Mouse (Mus musculus): Measurements from ENCODE around the gene Wdr90. TPM values are rescaled to one million over a fixed set of nuclear protein-coding genes. Genes with fewer than 3 reads are reported as not detected.

The Wdr90 gene
- polyA plus RNA-seq, 1 experiment from 2014 or later = 24.9 TPM

DNA sequence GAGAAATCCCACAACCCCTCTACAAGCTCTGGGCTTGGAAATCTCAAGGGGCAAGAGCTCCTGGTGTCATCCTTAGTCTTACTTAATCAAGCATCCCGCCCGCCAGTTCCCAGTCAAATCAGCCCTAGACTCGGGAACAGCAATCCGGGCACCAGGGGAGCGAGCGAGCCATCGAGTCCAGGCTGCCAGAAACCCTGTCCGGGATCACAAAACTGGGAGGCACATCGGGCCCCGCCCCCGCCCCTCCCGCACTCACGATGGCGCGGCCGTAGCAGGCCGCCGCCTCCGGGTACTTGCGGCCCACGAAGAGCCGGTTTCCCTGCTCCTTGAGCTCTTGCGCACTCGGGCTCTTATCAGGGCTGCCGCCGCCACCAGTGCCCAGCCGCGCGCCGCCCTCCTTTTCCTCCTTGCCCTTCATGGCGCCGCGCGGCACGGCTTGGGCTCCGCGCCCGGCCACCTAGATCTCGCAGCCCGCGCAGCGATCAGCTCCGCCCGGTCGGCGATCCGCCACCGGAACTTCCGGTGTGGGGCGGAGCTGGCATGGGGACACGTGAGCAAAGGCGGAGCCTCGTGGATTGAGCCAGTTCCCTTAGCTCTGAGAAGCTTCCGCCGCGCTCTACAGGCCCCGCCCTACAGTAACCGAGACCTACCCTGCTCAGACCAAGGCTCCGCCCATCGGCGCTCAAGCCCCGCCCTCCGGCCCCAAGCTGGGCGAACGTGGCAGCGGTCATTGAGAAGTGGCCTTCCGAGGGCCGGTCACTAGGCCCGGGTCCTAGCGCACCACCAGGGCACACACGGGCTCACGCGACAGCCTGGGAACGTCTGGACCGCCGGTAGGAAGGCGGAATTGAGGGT is 28.6 kb downstream of the Wdr90 start:
- ATAC-seq (ENCODE audit: low FRiP score, low read depth) = peak; percentile 90
- Histone ChIP-seq H3K36me3 (peaks cover 38% of the 10 kb centered on the region), H3K4me1 (peaks cover 79% of the 10 kb centered on the region), H3K4me3 (peak overlapping the region; percentile 88), H3K9me3 (no peaks in the 10 kb centered on the region), H3K27me3 (no peaks in the 10 kb centered on the region), H3K4me2 (replicated peaks) (peak overlapping the region; percentile 98), H3K27ac (peak overlapping the region; percentile 92), H3K9ac (peak overlapping the region; percentile 91)
- WGBS = under 1% methylated on average over 77 of the region's 77 CpGs

DNA sequence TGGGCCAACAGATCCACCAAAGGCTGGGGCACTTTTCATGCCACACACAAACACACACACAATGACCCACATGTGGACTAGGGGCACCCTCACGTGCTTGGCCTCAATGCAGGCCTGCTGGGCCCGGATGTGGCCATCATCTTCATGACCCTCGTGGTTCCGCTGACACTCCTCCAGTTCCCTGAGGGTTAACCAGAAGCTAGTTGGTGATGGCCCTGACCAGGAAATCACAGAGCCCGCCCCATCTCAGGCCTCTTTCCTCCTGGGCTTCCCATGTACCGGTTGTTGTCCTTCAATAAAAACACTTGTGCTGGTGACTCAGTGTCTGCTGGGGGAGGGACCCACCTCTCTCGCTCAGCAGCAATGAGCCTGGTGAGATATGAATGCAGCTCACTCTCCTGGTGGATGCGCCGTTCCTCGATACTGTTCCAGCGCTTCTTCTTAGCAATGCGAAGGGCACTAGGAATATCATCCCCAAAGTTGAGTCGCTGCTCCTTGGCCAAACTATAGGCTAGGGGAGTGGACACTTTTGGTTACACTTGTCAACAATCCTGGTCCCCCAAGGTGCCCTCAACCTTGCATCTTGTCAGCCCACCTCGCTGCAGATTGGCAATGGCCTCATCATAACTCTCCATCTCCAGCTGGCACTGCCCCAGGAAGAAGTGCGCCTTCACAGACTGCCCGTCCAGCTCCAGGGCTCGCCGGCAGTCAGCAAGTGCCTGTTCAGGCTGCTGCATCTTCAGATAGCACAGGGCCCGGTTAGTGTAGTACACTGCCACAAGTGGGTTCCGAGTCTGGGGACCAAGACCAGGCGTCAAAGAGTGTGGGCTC is 29.6 kb downstream of the Wdr90 start:
- WGBS = 61% methylated on average over 21 of the region's 21 CpGs
- Histone ChIP-seq H3K9ac (peak overlapping the region; percentile 91), H3K9me3 (no peaks in the 10 kb centered on the region), H3K27ac (peak overlapping the region; percentile 86; the same call in 1 of the 2 replicates), H3K4me3 (peak overlapping the region; percentile 88), H3K36me3 (peaks cover 45% of the 10 kb centered on the region), H3K4me2 (replicated peaks) (peak overlapping the region; percentile 98), H3K4me1 (peaks cover 76% of the 10 kb centered on the region), H3K27me3 (no peaks in the 10 kb centered on the region)
- ATAC-seq (ENCODE audit: low FRiP score, low read depth) = no peak

DNA sequence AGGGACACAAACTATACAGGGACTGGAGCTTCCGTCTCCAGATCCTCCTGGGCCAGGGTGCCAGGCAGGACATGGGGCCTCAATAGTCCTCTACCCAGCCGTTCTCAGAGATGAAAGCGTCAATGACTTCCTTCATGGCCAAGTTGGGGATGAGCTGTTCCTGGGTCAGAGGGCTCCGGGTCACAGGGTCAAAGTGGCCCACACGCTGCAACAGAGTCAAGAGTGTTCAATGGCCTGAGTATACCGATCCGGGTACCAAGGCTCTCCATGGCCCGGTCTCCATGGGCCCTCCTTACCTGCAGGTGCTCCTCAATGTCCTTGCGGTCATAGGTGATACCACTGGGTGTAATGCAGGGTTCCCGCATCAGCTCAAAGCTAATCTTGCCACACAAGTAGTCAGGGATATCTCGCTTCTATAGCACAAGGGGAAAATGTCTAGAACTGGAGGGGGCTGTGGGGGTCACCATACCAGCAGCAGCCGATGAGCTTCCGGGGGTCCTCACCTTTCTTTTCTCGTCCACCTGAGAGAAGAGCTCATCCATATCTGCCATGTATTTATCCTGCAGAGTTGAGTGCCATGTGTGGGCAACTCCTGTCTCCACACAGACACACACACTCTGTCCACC is 30.4 kb downstream of the Wdr90 start:
- ATAC-seq (ENCODE audit: low FRiP score, low read depth) = no peak
- Histone ChIP-seq H3K9me3 (no peaks in the 10 kb centered on the region), H3K27ac (no peak overlapping the region), H3K4me3 (peak overlapping the region; percentile 88), H3K36me3 (peaks cover 52% of the 10 kb centered on the region), H3K4me1 (peaks cover 68% of the 10 kb centered on the region), H3K27me3 (no peaks in the 10 kb centered on the region), H3K9ac (0 out of 2 replicates have a peak overlapping the region, but pooled peaks have one; percentile 91), H3K4me2 (replicated peaks) (peak overlapping the region; percentile 98)
- 90% methylated on average over 14 of the region's 14 CpGs for WGBS

DNA sequence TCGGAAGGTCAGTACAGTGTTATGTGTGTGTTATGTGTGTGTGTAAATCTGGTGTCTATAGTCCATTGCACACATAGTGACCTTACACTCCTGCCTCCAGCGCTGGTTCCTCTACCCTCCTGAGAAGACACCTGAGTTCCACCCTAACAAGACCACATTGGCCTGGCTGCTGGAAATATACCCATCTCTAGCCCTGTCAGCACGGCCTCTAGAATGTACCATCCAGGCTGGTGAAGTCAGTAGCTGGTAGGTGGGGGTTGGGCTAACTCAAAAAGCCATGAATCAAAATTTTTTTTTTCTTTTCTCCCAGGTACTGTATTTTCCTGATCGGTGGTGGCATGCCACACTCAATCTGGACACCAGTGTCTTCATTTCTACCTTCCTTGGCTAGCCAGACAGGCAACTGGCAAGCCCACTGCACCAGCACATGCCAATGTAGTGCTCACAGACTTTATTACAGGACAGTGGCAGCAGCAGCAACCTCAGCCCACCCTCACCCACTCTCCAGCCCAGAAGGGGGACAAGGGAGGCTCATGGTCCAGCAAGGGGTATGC is 31.0 kb downstream of the Wdr90 start:
- Histone ChIP-seq H3K36me3 (peaks cover 53% of the 10 kb centered on the region), H3K9ac (peak overlapping the region; percentile 81; the same call in 1 of the 2 replicates), H3K4me3 (peak overlapping the region; percentile 88), H3K27ac (no peak overlapping the region), H3K4me1 (peaks cover 67% of the 10 kb centered on the region), H3K9me3 (no peaks in the 10 kb centered on the region), H3K4me2 (replicated peaks) (peak overlapping the region; percentile 98), H3K27me3 (no peaks in the 10 kb centered on the region)
- no peak for ATAC-seq (ENCODE audit: low FRiP score, low read depth)
- 85% methylated on average over 4 of the region's 4 CpGs for WGBS

DNA sequence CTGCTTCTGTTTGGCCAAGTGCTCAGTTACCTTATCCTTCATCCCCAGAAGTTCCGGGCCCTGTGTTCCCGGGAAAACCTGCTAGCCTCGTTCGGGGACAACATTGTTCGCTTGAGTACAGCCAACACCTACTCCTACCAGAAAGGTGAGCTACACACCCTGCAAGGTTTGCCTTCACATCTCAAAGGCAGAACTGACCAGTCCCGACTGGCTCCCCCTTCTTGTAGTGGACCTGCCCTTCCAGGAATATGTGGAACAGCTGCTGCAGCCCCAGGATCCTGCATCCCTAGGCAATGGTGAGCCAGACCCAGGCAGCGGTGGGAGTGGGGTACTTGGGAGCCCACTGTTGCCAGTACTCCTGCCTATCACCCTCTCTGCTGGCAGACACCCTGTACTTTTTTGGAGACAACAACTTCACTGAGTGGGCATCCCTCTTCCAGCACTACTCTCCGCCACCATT is 31.7 kb downstream of the Wdr90 start:
- Histone ChIP-seq H3K4me3 (peak overlapping the region; percentile 88), H3K4me1 (peaks cover 67% of the 10 kb centered on the region), H3K4me2 (replicated peaks) (peak overlapping the region; percentile 84), H3K9ac (peak overlapping the region; percentile 81), H3K27ac (peak overlapping the region; percentile 88), H3K27me3 (no peaks in the 10 kb centered on the region), H3K9me3 (no peaks in the 10 kb centered on the region), H3K36me3 (peaks cover 46% of the 10 kb centered on the region)
- ATAC-seq (ENCODE audit: low FRiP score, low read depth) = no peak
- 37% methylated on average over 8 of the region's 8 CpGs for WGBS

DNA sequence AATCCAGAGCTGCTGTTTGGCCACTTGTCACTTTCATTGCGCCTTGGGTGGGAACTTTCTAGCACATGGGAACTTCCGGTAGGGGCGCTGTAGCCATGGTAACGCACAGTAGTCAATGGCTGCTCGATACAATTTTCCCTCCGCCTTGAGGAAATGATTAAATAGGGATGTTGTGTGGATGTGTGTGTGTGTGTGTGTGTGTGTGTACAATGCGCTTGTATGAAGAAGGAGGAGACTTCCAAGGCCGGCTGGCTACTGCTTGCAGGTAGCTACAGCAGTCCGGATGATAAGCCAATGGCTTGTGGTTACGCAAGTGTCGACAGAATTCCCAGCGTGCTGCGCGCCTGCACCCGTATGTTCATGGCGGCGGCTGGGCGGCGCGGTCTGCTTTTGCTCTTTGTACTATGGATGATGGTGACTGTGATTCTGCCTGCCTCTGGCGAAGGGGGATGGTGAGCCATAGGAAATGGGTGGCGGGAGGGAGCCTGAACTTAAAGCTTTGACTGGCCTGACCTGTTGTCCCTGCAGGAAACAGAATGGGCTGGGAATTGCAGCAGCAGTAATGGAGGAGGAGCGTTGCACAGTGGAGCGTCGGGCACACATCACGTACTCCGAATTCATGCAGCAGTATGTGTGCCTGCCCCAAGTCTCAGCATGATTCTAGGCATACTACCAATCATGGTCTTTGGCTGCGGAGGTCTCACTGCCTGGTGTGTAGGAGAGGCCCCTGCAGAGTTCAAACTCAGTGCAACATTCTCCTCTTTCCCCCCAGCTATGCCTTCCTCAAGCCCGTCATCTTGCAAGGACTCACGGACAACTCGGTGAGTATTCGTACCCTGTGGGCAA is 32.4 kb downstream of the Wdr90 start, which contains the start of gene Jmjd8:
Gene Jmjd8 (plus strand): TSS at position 156 of the 846 bp plus-strand sequence.
- H3K27me3 ChIP-seq = no peaks in the 10 kb centered on the region
- H3K4me3 ChIP-seq = peak within 1 kb of the TSS; percentile 88
- peak; percentile 41 for ATAC-seq (ENCODE audit: low FRiP score, low read depth)
- H3K4me2 ChIP-seq (replicated peaks) = peak within 1 kb of the TSS; percentile 84
- H3K27ac ChIP-seq = peak within 1 kb of the TSS; percentile 88
- peaks cover 45% of the 10 kb centered on the region for H3K36me3 ChIP-seq
- peaks cover 67% of the 10 kb centered on the region for H3K4me1 ChIP-seq
- H3K9me3 ChIP-seq = no peaks in the 10 kb centered on the region
- peak within 1 kb of the TSS; percentile 81 for H3K9ac ChIP-seq
- WGBS = under 1% methylated on average over 32 of the region's 32 CpGs

DNA sequence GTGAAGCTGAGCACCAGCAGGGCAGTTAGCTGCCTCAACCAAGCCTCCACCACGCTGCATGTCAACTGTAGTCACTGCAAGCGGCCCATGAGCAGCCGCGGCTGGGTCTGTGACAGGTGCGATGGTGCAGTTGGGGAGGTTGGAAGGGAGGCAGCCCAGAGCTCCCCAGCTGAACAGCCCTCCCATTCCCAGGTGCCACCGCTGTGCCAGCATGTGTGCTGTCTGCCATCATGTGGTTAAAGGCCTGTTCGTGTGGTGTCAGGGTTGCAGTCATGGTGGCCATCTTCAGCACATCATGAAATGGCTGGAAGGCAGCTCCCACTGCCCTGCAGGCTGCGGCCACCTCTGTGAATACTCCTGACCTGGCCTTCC is 33.1 kb downstream of the Wdr90 start:
- Histone ChIP-seq H3K36me3 (peaks cover 45% of the 10 kb centered on the region), H3K4me1 (peaks cover 64% of the 10 kb centered on the region)

DNA sequence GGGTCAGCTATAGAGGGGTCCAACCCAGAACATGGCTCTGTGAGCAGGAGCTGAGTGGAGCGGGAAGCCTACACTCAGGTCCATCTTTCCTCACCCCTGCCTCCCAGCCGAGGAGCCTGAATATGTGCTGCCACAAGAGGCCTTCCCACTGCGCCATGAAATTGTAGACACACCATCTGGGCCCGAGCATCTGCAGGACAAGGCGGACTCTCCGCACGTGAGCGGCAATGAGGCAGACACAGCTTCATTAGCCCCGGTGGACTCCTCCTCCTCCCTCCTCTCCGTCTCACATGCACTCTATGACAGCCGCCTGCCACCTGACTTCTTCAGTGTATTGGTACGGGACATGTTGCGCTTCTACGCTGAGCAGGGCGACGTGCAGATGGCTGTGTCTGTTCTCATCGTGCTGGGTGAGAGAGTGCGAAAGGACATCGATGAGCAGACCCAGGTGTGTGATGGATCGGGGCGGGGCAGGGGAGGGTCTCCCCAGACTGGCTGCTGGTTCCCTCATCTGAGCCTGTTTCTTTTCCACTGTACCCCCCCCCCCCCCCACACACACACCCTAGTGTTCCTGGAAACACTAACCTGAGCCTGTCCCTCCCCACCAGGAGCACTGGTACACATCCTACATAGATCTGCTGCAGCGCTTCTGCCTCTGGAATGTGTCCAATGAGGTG is 33.6 kb downstream of the Wdr90 start:
- no peak for ATAC-seq (ENCODE audit: low FRiP score, low read depth)
- Histone ChIP-seq H3K4me2 (replicated peaks) (peak overlapping the region; percentile 84; the same call in 1 of the 2 replicates), H3K9ac (peak overlapping the region; percentile 31), H3K27ac (no peak overlapping the region), H3K4me1 (peaks cover 67% of the 10 kb centered on the region), H3K27me3 (0 out of 2 replicates have a peak, but pooled peaks cover under 1% of the 10 kb centered on the region), H3K36me3 (peaks cover 45% of the 10 kb centered on the region), H3K9me3 (no peaks in the 10 kb centered on the region), H3K4me3 (0 out of 2 replicates have a peak overlapping the region, but pooled peaks have one; percentile 88)
- WGBS = 89% methylated on average over 22 of the region's 22 CpGs

More for the DNA sequence above, 33.1 kb downstream of the Wdr90 start:
- Histone ChIP-seq H3K27me3 (no peaks in the 10 kb centered on the region), H3K4me3 (peak overlapping the region; percentile 88), H3K4me2 (replicated peaks) (peak overlapping the region; percentile 84), H3K9me3 (no peaks in the 10 kb centered on the region), H3K27ac (peak overlapping the region; percentile 88; the same call in 1 of the 2 replicates), H3K9ac (peak overlapping the region; percentile 81)
- ATAC-seq (ENCODE audit: low FRiP score, low read depth) = no peak
- WGBS = 82% methylated on average over 8 of the region's 8 CpGs

DNA sequence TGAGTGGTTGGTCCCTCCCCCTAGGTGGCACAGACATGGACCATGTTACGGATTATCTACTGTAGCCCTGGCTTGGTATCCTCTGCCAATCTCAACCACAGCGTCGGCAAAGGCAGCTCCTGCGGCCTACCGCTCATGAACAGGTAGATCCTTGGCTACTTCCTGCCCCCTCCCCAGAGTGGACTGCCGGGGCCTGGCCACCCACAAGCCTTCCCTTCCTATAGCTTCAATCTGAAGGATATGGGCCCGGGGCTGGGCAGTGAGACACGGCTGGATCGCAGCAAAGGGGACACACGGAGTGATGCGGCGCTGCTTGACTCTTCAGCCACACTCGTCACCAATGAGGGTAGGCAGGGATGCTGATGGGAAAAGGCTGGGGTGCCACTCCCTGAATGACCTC is 34.3 kb downstream of the Wdr90 start:
- H3K27ac ChIP-seq = no peak overlapping the region
- 96% methylated on average over 13 of the region's 13 CpGs for WGBS
- H3K4me1 ChIP-seq = peaks cover 65% of the 10 kb centered on the region
- no peak overlapping the region; the same call in 1 of the 2 replicates for H3K9ac ChIP-seq
- no peak overlapping the region for H3K4me3 ChIP-seq
- H3K36me3 ChIP-seq = peaks cover 45% of the 10 kb centered on the region
- no peak for ATAC-seq (ENCODE audit: low FRiP score, low read depth)
- no peaks in the 10 kb centered on the region for H3K9me3 ChIP-seq
- H3K4me2 ChIP-seq (replicated peaks) = 0 out of 2 replicates have a peak overlapping the region, but pooled peaks have one; percentile 1
- peaks cover 7% of the 10 kb centered on the region for H3K27me3 ChIP-seq

DNA sequence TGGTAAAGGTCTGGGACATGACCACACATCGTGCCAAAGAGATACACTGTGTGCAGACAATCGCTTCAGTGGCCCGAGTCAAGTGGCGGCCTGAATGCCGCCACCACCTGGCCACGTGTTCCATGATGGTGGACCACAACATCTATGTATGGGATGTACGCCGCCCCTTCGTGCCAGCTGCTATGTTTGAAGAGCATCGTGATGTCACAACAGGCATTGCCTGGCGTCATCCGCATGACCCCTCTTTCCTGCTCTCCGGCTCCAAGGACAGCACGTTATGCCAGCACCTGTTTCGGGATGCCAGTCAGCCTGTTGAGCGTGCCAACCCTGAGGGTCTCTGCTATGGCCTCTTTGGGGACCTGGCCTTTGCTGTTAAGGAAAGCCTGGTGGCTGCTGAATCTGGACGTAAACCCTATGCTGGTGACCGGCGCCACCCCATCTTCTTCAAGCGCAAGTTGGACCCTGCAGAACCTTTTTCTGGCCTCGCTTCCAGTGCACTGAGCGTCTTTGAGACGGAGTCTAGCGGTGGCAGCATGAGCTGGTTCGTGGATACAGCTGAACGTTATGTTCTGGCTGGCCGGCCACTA is 35.2 kb downstream of the Wdr90 start:
- peaks cover 56% of the 10 kb centered on the region for H3K4me1 ChIP-seq
- WGBS = 96% methylated on average over 27 of the region's 27 CpGs
- ATAC-seq (ENCODE audit: low FRiP score, low read depth) = no peak

More for the DNA sequence above, 35.2 kb downstream of the Wdr90 start:
- H3K4me2 ChIP-seq (replicated peaks) = no peak overlapping the region
- H3K9ac ChIP-seq = no peak overlapping the region
- no peaks in the 10 kb centered on the region for H3K9me3 ChIP-seq
- peaks cover 37% of the 10 kb centered on the region for H3K36me3 ChIP-seq
- peaks cover 15% of the 10 kb centered on the region for H3K27me3 ChIP-seq
- H3K4me3 ChIP-seq = no peak overlapping the region
- no peak overlapping the region for H3K27ac ChIP-seq

All from limb, embryonic 13.5 days (tissue).